Mouse (Mus musculus) liver, postnatal 0 days (tissue): Measurements from ENCODE around the gene Tmem51. TPM values are rescaled to one million over a fixed set of nuclear protein-coding genes. Genes with fewer than 3 reads are reported as not detected.
A peak's percentile ranks its signal among the peaks of the same experiment; 100 is the strongest.

Source experiments
- ATAC-seq: fragments of 200-750 bp; cut with Nextera tagmentation; 2 replicates; pipeline ENCODE4 v1.8.0; 2017; ENCODE audit warnings: mild to moderate bottlenecking, moderate library complexity
- DNase-seq: peaks from one replicate; pipeline ENCODE4 v3.0.0-alpha.2; 2016
- H3K27ac ChIP-seq: fragments of 300-500 bp; sonication (generic); 2 replicates; pipeline ENCODE4 v1.5.1; 2014; ENCODE audit warnings: antibody characterized with exemption, moderate library complexity, mild to moderate bottlenecking, low read depth
- H3K27me3 ChIP-seq: fragments of 300-500 bp; sonication (generic); 2 replicates; pipeline ENCODE4 v1.6.1; 2014; ENCODE audit warnings: low read length, control low read depth, mixed read lengths; ENCODE audit not compliant: insufficient read depth
- H3K36me3 ChIP-seq: fragments of 300-500 bp; sonication (generic); replicated peaks from 2 replicates; pipeline ENCODE4 v1.6.1; 2014; ENCODE audit warnings: mild to moderate bottlenecking, control low read depth, low read length, moderate library complexity, mixed read lengths; ENCODE audit not compliant: insufficient read depth
- H3K4me1 ChIP-seq: fragments of 300-500 bp; sonication (generic); 2 replicates; pipeline ENCODE4 v1.6.1; 2014; ENCODE audit warnings: antibody characterized with exemption, mild to moderate bottlenecking, control low read depth; ENCODE audit not compliant: insufficient read depth
- H3K4me2 ChIP-seq: fragments of 300-500 bp; sonication (generic); 2 replicates; pipeline ENCODE4 v1.6.1; 2014; ENCODE audit warnings: low read depth, mild to moderate bottlenecking, low read length, moderate library complexity, mixed read lengths
- H3K4me3 ChIP-seq: fragments of 300-500 bp; sonication (generic); 2 replicates; pipeline ENCODE4 v1.5.1; 2014; ENCODE audit warnings: low read depth, low read length
- H3K9ac ChIP-seq: fragments of 300-500 bp; sonication (generic); replicated peaks from 2 replicates; pipeline ENCODE4 v1.6.1; 2014; ENCODE audit warnings: mild to moderate bottlenecking, moderate library complexity
- H3K9me3 ChIP-seq: fragments of 300-500 bp; sonication (generic); 2 replicates; pipeline ENCODE4 v1.6.1; 2016; ENCODE audit warnings: mild to moderate bottlenecking, control low read depth, low read length, mixed read lengths
- CTCF ChIP-seq: sonication (generic); IDR thresholded peaks from 2 replicates; pipeline ENCODE4 v1.5.1; 2016; ENCODE audit warnings: antibody characterized with exemption, low read depth
- EP300 ChIP-seq: IDR thresholded peaks from 2 replicates; pipeline ENCODE4 v1.6.1; 2016; ENCODE audit warnings: antibody characterized with exemption, low read depth, mild to moderate bottlenecking
- WGBS: fragments of 180-500 bp; shearing (Covaris S2); extraction: QIAGEN DNeasy Blood & Tissue Kit; methylation state at CpG from one replicate; pipeline ENCODE4 v1.1.7; 2014; ENCODE audit not compliant: insufficient replicate concordance; 5-methylcytosine and 5-hydroxymethylcytosine counted together
- polyA plus RNA-seq: library from polyadenylated mRNA; unstranded; fragments of >200 nt; fragmentation: Nextera tagmentation; extraction: Ambion mirVana; gene quantifications from 2 replicates; pipeline ENCODE4 v1.2.1, GENCODE M21; 2015

The Tmem51 gene
- polyA plus RNA-seq, 1 experiment from 2014 or later = 13.7 TPM

DNA sequence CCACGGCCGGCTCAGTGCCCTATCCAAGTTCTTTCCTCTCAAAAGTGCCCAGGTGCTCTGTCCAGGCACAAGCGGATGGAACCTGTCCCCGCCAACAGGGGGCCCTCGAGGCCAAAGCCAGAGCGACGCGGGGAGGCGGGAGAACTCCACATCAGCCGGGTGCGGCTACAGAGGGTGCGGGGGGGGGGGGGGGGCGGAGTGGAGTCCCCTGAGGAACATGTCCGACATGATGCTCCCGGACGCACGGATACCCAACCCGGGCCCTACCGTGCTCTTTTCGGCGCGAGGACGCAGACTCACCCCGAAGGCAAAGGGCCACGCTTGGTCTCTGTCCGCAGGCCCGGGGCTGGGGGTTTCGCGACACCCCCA is 358 bp downstream of the Tmem51 start:
- WGBS = under 1% methylated on average over 21 of the region's 29 CpGs
- Histone ChIP-seq H3K9ac (peak overlapping the region; percentile 45), H3K27ac (peak overlapping the region; percentile 81), H3K4me1 (peaks cover 27% of the 10 kb centered on the region), H3K9me3 (no peaks in the 10 kb centered on the region), H3K4me2 (peak overlapping the region; percentile 66), H3K27me3 (peaks cover 17% of the 10 kb centered on the region; the same call in 1 of the 2 replicates), H3K36me3 (no peaks in the 10 kb centered on the region), H3K4me3 (peak overlapping the region; percentile 55)
- TF ChIP-seq EP300 (no peak), CTCF (peak; percentile 73)
- DNase-seq (peak; percentile 84), ATAC-seq (peak; percentile 84)

DNA sequence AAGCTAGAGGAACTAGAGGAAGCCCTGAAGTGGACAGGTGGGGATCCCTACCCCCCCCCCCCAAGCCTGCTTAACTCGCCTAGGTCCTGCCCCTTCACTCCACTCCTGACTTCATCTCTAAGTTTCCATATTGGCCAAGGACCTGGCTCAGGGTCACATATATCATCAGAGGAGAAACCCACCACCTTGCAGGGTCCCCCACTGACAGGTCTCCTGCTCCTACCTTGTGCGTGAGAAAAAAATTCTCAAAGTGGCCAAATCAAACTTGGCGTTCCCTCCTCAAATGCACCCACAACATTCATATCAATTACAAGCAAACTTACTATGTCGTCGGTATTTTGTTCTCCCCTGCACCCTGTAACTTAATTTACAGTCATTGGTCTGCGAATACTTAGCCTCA is 911 bp downstream of the Tmem51 start:
- 33% methylated on average over 6 of the region's 6 CpGs for WGBS
- H3K27me3 ChIP-seq = peaks cover 17% of the 10 kb centered on the region; the same call in 1 of the 2 replicates
- peak overlapping the region; percentile 66 for H3K4me2 ChIP-seq
- H3K27ac ChIP-seq = 0 out of 2 replicates have a peak overlapping the region, but pooled peaks have one; percentile 81
- H3K4me1 ChIP-seq = peaks cover 30% of the 10 kb centered on the region
- TF ChIP-seq EP300 (no peak), CTCF (no peak)
- ATAC-seq = no peak
- no peaks in the 10 kb centered on the region for H3K36me3 ChIP-seq
- H3K9ac ChIP-seq = peak overlapping the region; percentile 38; the same call in 1 of the 2 replicates
- DNase-seq = no peak
- peak overlapping the region; percentile 55 for H3K4me3 ChIP-seq
- H3K9me3 ChIP-seq = no peaks in the 10 kb centered on the region

GRCm38 (mm10) chr4:142082703-142083102 is 1.4 kb downstream of the Tmem51 start:
- ATAC-seq (no peak), DNase-seq (no peak)
- peaks cover 17% of the 10 kb centered on the region; the same call in 1 of the 2 replicates for H3K27me3 ChIP-seq
- H3K4me2 ChIP-seq = peak overlapping the region; percentile 66
- H3K4me1 ChIP-seq = peaks cover 33% of the 10 kb centered on the region
- no peaks in the 10 kb centered on the region for H3K36me3 ChIP-seq
- H3K9ac ChIP-seq = no peak overlapping the region
- H3K9me3 ChIP-seq = no peaks in the 10 kb centered on the region
- no peak overlapping the region for H3K27ac ChIP-seq
- TF ChIP-seq EP300 (no peak), CTCF (no peak)
- no peak overlapping the region for H3K4me3 ChIP-seq
- 50% methylated on average over 4 of the region's 4 CpGs for WGBS

DNA sequence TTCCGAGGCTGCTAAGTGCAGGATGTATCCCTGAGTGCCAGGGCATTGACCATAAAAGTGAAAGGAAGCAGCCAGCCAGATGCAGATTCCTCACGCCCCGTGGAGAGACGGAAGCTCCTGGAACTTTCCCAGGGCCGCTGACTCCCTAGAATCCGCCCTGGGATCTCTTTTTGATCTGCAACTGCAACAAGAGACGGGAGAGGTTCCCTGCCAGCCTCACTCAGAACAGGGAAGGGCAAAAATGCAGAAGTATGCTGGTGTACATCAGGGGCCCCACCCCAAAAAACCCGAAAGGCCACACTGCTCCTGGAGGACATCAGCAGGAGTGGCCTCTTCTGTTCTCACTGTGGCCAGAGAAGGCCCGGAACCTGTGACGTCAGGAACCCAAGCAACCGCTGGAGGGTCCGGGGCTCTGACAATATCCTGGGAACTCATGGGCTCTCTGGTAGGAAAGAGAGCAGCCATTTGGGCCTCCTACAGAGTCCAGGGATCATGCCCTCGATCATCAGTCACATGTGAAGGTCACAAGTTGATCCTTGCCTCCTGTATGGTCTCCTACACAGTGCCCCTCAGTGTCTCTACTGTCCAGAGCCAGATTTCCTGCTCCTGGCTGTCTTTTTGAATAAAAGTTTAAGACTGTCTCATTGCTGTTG is 2.3 kb downstream of the Tmem51 start:
- DNase-seq (no peak), ATAC-seq (no peak)
- TF ChIP-seq CTCF = no peak
- TF ChIP-seq EP300 = no peak
- H3K27me3 ChIP-seq = peaks cover 17% of the 10 kb centered on the region; the same call in 1 of the 2 replicates
- H3K9me3 ChIP-seq = no peaks in the 10 kb centered on the region
- H3K4me3 ChIP-seq = no peak overlapping the region
- H3K36me3 ChIP-seq = no peaks in the 10 kb centered on the region
- 26% methylated on average over 13 of the region's 13 CpGs for WGBS
- H3K4me1 ChIP-seq = peaks cover 42% of the 10 kb centered on the region
- peak overlapping the region; percentile 66 for H3K4me2 ChIP-seq
- H3K27ac ChIP-seq = peak overlapping the region; percentile 64
- H3K9ac ChIP-seq = peak overlapping the region; percentile 2; the same call in 1 of the 2 replicates

DNA sequence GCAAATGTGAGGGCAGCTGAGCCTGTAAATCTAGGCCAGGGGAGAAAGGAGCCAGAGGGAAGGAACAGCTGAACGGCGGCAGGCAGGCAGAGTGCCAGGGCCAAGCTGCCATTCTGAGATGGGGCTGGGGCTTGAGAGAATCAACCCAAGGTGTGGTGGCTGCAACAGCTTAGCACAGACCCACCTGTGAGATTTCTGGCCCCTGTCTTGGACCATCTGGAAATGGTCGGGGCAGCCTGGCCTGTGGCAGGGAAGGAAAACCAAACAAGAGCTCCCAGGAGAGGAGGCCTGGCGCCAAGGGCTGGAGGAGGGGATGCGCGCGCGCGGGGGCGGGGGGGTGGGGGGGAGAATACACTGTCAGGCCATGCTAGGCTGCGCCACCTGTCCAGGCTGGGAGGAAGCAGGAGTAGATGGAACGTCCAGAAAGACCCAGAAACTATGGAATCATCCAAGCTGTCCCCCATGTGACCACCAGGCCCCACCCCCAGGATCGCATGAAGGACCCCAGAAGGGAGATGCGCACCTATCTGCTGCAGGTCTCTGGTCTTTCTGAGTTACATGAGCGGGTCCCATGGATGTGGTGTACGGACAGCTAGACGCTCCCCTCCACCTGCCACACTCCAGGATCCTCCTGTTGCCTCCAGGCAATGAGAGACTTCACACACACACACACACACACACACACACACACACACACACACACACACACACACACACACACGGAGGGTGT is 3.0 kb downstream of the Tmem51 start:
- H3K4me1 ChIP-seq = peaks cover 42% of the 10 kb centered on the region
- peak overlapping the region; percentile 66 for H3K4me2 ChIP-seq
- H3K4me3 ChIP-seq = no peak overlapping the region
- WGBS = 59% methylated on average over 16 of the region's 18 CpGs
- no peak for ATAC-seq
- H3K36me3 ChIP-seq = no peaks in the 10 kb centered on the region
- no peak for TF ChIP-seq EP300
- no peak for TF ChIP-seq CTCF
- peaks cover 17% of the 10 kb centered on the region; the same call in 1 of the 2 replicates for H3K27me3 ChIP-seq
- peak; percentile 33 for DNase-seq
- H3K27ac ChIP-seq = peak overlapping the region; percentile 64; the same call in 1 of the 2 replicates
- no peaks in the 10 kb centered on the region for H3K9me3 ChIP-seq
- no peak overlapping the region; the same call in 1 of the 2 replicates for H3K9ac ChIP-seq

GRCm38 (mm10) chr4:142080487-142080767 is 3.7 kb downstream of the Tmem51 start:
- WGBS = 71% methylated on average over 4 of the region's 4 CpGs
- Histone ChIP-seq H3K9me3 (no peaks in the 10 kb centered on the region), H3K27me3 (peaks cover 14% of the 10 kb centered on the region; the same call in 1 of the 2 replicates)

More at GRCm38 (mm10) chr4:142080487-142080767, 3.7 kb downstream of the Tmem51 start:
- Histone ChIP-seq H3K4me3 (no peak overlapping the region), H3K36me3 (no peaks in the 10 kb centered on the region), H3K4me2 (0 out of 2 replicates have a peak overlapping the region, but pooled peaks have one; percentile 66), H3K27ac (0 out of 2 replicates have a peak overlapping the region, but pooled peaks have one; percentile 11), H3K4me1 (peaks cover 46% of the 10 kb centered on the region), H3K9ac (no peak overlapping the region)
- no peak for ATAC-seq
- TF ChIP-seq CTCF (no peak), EP300 (no peak)
- DNase-seq = no peak
